Mouse (Mus musculus) midbrain, embryonic 12.5 days (tissue): ENCODE measurements around the gene C1galt1. TPM values are rescaled to one million over a fixed set of nuclear protein-coding genes. Genes with fewer than 3 reads are reported as not detected.

Source experiments
- ATAC-seq: fragments of 200-750 bp; cut with Nextera tagmentation; 2 replicates; pipeline ENCODE4 v1.8.0; 2017; ENCODE audit warnings: low read depth, moderate TSS enrichment, moderate library complexity; ENCODE audit not compliant: low FRiP score
- H3K27ac ChIP-seq: fragments of 300-500 bp; sonication (generic); replicated peaks from 2 replicates; pipeline ENCODE4 v1.5.1; 2016; ENCODE audit warnings: mild to moderate bottlenecking
- H3K27me3 ChIP-seq: fragments of 300-500 bp; sonication (generic); 2 replicates; pipeline ENCODE4 v1.6.1; 2016; ENCODE audit warnings: mild to moderate bottlenecking
- H3K36me3 ChIP-seq: fragments of 300-500 bp; sonication (generic); 2 replicates; pipeline ENCODE4 v1.6.1; 2016
- H3K4me1 ChIP-seq: fragments of 300-500 bp; sonication (generic); 2 replicates; pipeline ENCODE4 v1.6.1; 2016
- H3K4me2 ChIP-seq: fragments of 300-500 bp; sonication (generic); replicated peaks from 2 replicates; pipeline ENCODE4 v1.6.1; 2016; ENCODE audit warnings: mild to moderate bottlenecking, moderate library complexity
- H3K4me3 ChIP-seq: fragments of 300-500 bp; sonication (generic); 2 replicates; pipeline ENCODE4 v1.5.1; 2016; ENCODE audit warnings: mild to moderate bottlenecking
- H3K9ac ChIP-seq: fragments of 300-500 bp; sonication (generic); replicated peaks from 2 replicates; pipeline ENCODE4 v1.6.1; 2016; ENCODE audit warnings: mild to moderate bottlenecking, moderate library complexity
- H3K9me3 ChIP-seq: fragments of 300-500 bp; sonication (generic); 2 replicates; pipeline ENCODE4 v1.6.1; 2016; ENCODE audit warnings: mild to moderate bottlenecking
- WGBS: fragments of 180-500 bp; shearing (Covaris S2); methylation state at CpG from one replicate; pipeline ENCODE4 v1.1.7; 2016; 5-methylcytosine and 5-hydroxymethylcytosine counted together
- polyA plus RNA-seq: library from polyadenylated mRNA; unstranded; fragments of >200 nt; fragmentation: Nextera tagmentation; extraction: Ambion mirVana; gene quantifications from 2 replicates; pipeline ENCODE4 v1.2.1, GENCODE M21; 2016

The C1galt1 gene
- polyA plus RNA-seq, 1 experiment from 2014 or later, result 1.5 TPM

DNA sequence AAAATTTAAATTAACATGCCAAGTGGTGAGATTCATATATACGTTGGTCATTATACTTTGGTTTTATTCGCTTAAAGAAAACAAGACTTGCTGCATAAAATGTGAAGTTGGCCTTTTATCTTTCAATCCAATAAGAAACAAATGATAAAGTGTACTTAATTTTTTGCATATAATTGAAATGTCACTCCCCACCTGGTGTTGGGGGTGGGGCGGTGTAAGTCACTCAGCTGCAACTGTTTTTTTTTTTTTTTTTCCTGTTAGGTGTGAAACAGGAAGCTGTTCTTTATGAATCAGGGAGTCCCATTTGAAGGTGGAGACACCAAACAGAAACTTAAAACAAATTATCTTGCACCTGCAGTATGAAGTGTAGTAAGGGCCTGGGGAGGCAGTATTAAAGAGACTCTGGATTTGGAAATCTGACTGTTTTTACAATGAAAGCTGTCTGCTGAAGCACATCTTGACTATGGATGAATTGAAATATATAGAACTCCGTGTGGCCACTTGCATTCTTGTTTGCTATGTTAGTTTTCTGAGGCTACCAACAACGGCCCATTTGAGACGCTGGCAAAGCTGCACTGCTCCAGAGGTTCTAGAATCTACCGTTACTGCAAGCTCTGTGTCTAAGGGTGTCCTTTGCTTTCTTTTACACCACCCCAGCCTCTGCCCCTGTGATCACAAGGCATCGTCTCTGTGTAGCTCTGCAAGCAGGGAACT, 2.2 kb downstream of the C1galt1 start:
- Histone ChIP-seq H3K4me2 (no peak overlapping the region), H3K27me3 (no peaks in the 10 kb centered on the region), H3K36me3 (no peaks in the 10 kb centered on the region), H3K9me3 (no peaks in the 10 kb centered on the region), H3K27ac (no peak overlapping the region), H3K4me3 (no peak overlapping the region), H3K4me1 (0 out of 2 replicates have a peak, but pooled peaks cover 6% of the 10 kb centered on the region), H3K9ac (no peak overlapping the region)
- WGBS, result 76% methylated on average over 8 of the region's 8 CpGs
- no peak for ATAC-seq

GRCm38 (mm10) chr6:7847890-7848508, 3.4 kb downstream of the C1galt1 start:
- WGBS, result 66% methylated on average over 6 of the region's 6 CpGs
- no peaks in the 10 kb centered on the region for H3K27me3 ChIP-seq

GRCm38 (mm10) chr6:7848714-7849113, 4.1 kb downstream of the C1galt1 start:
- 86% methylated on average over 9 of the region's 9 CpGs for WGBS
- no peaks in the 10 kb centered on the region for H3K27me3 ChIP-seq
- H3K4me2 ChIP-seq, result no peak overlapping the region
- no peak overlapping the region for H3K4me3 ChIP-seq
- H3K9ac ChIP-seq, result no peak overlapping the region
- ATAC-seq, result no peak
- H3K36me3 ChIP-seq, result no peaks in the 10 kb centered on the region
- no peaks in the 10 kb centered on the region for H3K9me3 ChIP-seq
- 0 out of 2 replicates have a peak, but pooled peaks cover 6% of the 10 kb centered on the region for H3K4me1 ChIP-seq
- no peak overlapping the region for H3K27ac ChIP-seq

More at GRCm38 (mm10) chr6:7847890-7848508, 3.4 kb downstream of the C1galt1 start:
- no peak overlapping the region for H3K27ac ChIP-seq
- no peak overlapping the region for H3K4me3 ChIP-seq
- H3K4me2 ChIP-seq, result no peak overlapping the region
- H3K36me3 ChIP-seq, result no peaks in the 10 kb centered on the region
- H3K9me3 ChIP-seq, result no peaks in the 10 kb centered on the region
- ATAC-seq, result no peak
- H3K9ac ChIP-seq, result no peak overlapping the region
- 0 out of 2 replicates have a peak, but pooled peaks cover 6% of the 10 kb centered on the region for H3K4me1 ChIP-seq

- Histone ChIP-seq H3K27ac (no peak overlapping the region), H3K4me3 (no peak overlapping the region), H3K36me3 (no peaks in the 10 kb centered on the region), H3K27me3 (no peaks in the 10 kb centered on the region), H3K9me3 (no peaks in the 10 kb centered on the region), H3K4me1 (0 out of 2 replicates have a peak, but pooled peaks cover 6% of the 10 kb centered on the region), H3K9ac (no peak overlapping the region), H3K4me2 (no peak overlapping the region)
- no peak for ATAC-seq
- WGBS, result 92% methylated on average over 2 of the region's 2 CpGs
Observed at GRCm38 (mm10) chr6:7851036-7851435, 6.4 kb downstream of the C1galt1 start.

GRCm38 (mm10) chr6:7852919-7853318, 8.3 kb downstream of the C1galt1 start:
- H3K4me2 ChIP-seq, result no peak overlapping the region
- ATAC-seq, result no peak
- no peaks in the 10 kb centered on the region for H3K9me3 ChIP-seq
- no peak overlapping the region for H3K9ac ChIP-seq
- H3K27me3 ChIP-seq, result no peaks in the 10 kb centered on the region
- H3K27ac ChIP-seq, result no peak overlapping the region
- H3K4me3 ChIP-seq, result no peak overlapping the region
- H3K4me1 ChIP-seq, result no peaks in the 10 kb centered on the region
- 76% methylated on average over 1 of the region's 1 CpGs for WGBS
- no peaks in the 10 kb centered on the region for H3K36me3 ChIP-seq

- no peak for ATAC-seq
- Histone ChIP-seq H3K36me3 (no peaks in the 10 kb centered on the region), H3K9me3 (no peaks in the 10 kb centered on the region), H3K4me2 (no peak overlapping the region), H3K27ac (no peak overlapping the region), H3K4me3 (no peak overlapping the region), H3K9ac (no peak overlapping the region), H3K4me1 (no peaks in the 10 kb centered on the region), H3K27me3 (no peaks in the 10 kb centered on the region)
- 77% methylated on average over 3 of the region's 3 CpGs for WGBS
Observed at GRCm38 (mm10) chr6:7853461-7853860, 8.8 kb downstream of the C1galt1 start.

DNA sequence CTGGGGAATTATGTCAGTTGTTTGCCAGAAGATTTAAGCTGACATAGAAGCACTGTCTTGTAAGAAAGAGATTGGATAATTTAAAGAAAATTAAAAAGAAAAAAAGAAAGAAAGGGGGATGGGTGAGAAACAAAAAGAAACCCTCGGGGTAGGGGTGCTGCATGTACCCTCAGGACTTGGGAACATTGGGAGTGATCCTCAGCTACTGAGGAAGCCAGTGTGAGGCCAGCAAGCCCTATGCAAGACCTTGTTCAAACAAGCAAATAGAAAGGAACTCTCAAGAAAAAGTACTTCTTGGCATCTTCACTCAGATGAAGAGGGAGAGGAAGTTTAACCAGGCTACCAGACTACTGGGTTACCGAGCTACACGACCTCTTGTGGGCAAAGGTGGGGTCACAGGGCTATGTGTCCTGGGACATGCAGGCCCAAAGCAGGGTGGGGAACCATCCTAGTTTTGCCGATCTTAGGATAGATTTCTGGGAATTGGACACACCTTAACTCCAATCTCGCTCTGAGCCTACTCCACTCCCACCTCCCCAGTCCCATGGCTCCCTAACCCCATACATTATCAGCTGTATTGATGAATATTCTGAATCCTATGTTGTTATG, 12.1 kb downstream of the C1galt1 start:
- Histone ChIP-seq H3K27me3 (no peaks in the 10 kb centered on the region), H3K4me2 (no peak overlapping the region), H3K9ac (no peak overlapping the region), H3K9me3 (no peaks in the 10 kb centered on the region), H3K4me3 (no peak overlapping the region), H3K4me1 (no peaks in the 10 kb centered on the region), H3K27ac (no peak overlapping the region), H3K36me3 (no peaks in the 10 kb centered on the region)
- ATAC-seq, result no peak
- WGBS, result 77% methylated on average over 5 of the region's 5 CpGs

GRCm38 (mm10) chr6:7857356-7858247, 13.0 kb downstream of the C1galt1 start:
- no peak for ATAC-seq
- Histone ChIP-seq H3K4me2 (no peak overlapping the region), H3K4me3 (no peak overlapping the region), H3K36me3 (no peaks in the 10 kb centered on the region), H3K27me3 (no peaks in the 10 kb centered on the region), H3K9me3 (no peaks in the 10 kb centered on the region), H3K27ac (no peak overlapping the region), H3K9ac (no peak overlapping the region), H3K4me1 (no peaks in the 10 kb centered on the region)
- 89% methylated on average over 8 of the region's 8 CpGs for WGBS

DNA sequence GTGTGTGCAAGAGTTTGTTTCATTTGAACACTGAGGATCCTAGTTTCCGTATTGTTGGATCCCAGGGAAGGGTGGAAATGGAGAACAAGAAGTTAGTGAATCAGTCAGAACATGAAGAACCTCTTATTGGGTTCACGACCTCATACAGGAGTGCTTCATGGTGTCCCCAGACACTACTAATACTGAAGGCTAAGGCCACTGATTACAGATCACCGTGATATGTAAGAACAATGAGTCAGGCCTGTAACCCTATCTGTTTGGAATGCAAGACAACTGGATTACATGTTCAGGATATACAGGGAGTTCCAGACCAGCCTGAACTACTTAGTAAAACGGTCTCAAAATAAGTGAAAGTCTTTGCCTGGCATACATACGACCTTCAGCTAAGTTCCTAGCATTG, 13.9 kb downstream of the C1galt1 start:
- no peak overlapping the region for H3K4me3 ChIP-seq
- H3K36me3 ChIP-seq, result no peaks in the 10 kb centered on the region
- no peak overlapping the region for H3K9ac ChIP-seq
- no peak overlapping the region for H3K27ac ChIP-seq
- H3K9me3 ChIP-seq, result no peaks in the 10 kb centered on the region
- no peak overlapping the region for H3K4me2 ChIP-seq
- H3K27me3 ChIP-seq, result no peaks in the 10 kb centered on the region
- WGBS, result 86% methylated on average over 5 of the region's 5 CpGs
- H3K4me1 ChIP-seq, result no peaks in the 10 kb centered on the region
- no peak for ATAC-seq

DNA sequence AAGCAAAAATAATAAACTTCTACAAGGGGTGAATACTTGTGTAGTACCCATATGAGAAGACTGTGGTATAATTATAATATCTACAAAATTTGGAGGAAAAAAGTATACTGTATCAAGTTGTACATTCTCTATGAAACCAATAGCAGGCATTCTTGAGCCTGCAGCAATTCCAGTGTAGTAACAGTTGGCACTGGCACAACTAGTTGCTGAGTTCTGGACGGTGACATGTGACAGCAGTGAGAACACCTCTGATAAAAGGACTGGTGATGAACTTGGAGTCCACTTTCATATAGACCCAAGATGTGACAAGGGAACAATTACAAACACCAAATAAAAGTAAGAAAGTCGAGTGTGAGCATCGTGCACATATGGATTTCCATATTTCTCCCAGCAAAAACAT, 14.5 kb downstream of the C1galt1 start:
- Histone ChIP-seq H3K27me3 (no peaks in the 10 kb centered on the region), H3K4me2 (no peak overlapping the region), H3K27ac (no peak overlapping the region), H3K36me3 (no peaks in the 10 kb centered on the region), H3K4me3 (no peak overlapping the region), H3K9ac (no peak overlapping the region), H3K9me3 (no peaks in the 10 kb centered on the region), H3K4me1 (no peaks in the 10 kb centered on the region)
- 88% methylated on average over 3 of the region's 3 CpGs for WGBS
- ATAC-seq, result no peak

GRCm38 (mm10) chr6:7861033-7861432, 16.4 kb downstream of the C1galt1 start:
- no peaks in the 10 kb centered on the region for H3K36me3 ChIP-seq
- H3K27me3 ChIP-seq, result no peaks in the 10 kb centered on the region
- H3K4me3 ChIP-seq, result no peak overlapping the region
- H3K27ac ChIP-seq, result no peak overlapping the region
- H3K4me1 ChIP-seq, result no peaks in the 10 kb centered on the region
- no peak for ATAC-seq
- H3K4me2 ChIP-seq, result no peak overlapping the region
- WGBS, result 87% methylated on average over 3 of the region's 3 CpGs
- no peaks in the 10 kb centered on the region for H3K9me3 ChIP-seq
- no peak overlapping the region for H3K9ac ChIP-seq
